Mouse (Mus musculus) small intestine, adult 2 months (tissue): ENCODE results near the gene Ipo13. TPM values are rescaled to one million over a fixed set of nuclear protein-coding genes. Genes with fewer than 3 reads are reported as not detected.

Experiments used
- H3K27ac ChIP-seq: fragments of 200-500 bp; 2 replicates; pipeline ENCODE4 v1.5.1; 2012; ENCODE audit warnings: low read depth, low read length, control low read depth, inconsistent platforms; ENCODE audit not compliant: insufficient read depth
- H3K27me3 ChIP-seq: fragments of 200-500 bp; 2 replicates; pipeline ENCODE4 v1.6.1; 2012; ENCODE audit warnings: mild to moderate bottlenecking, moderate library complexity, low read length, inconsistent platforms; ENCODE audit not compliant: control insufficient read depth, insufficient read depth
- H3K36me3 ChIP-seq: fragments of 200-500 bp; 2 replicates; pipeline ENCODE4 v1.6.1; 2012; ENCODE audit warnings: mild to moderate bottlenecking, low read length, control low read depth, inconsistent platforms; ENCODE audit not compliant: control insufficient read depth, insufficient read depth
- H3K4me1 ChIP-seq: fragments of 200-500 bp; 2 replicates; pipeline ENCODE4 v1.6.1; 2012; ENCODE audit warnings: low read length, inconsistent platforms, mixed read lengths; ENCODE audit not compliant: control insufficient read depth, insufficient read depth, insufficient read length
- H3K4me3 ChIP-seq: fragments of 200-500 bp; 2 replicates; pipeline ENCODE4 v1.5.1; 2012; ENCODE audit warnings: low read depth, mild to moderate bottlenecking, control low read depth, inconsistent platforms, low read length, moderate library complexity
- CTCF ChIP-seq: fragments of 200-500 bp; IDR thresholded peaks from 2 replicates; pipeline ENCODE4 v1.5.1; 2012; ENCODE audit warnings: low read depth, mild to moderate bottlenecking, control low read depth, inconsistent platforms, low read length, moderate library complexity, mixed read lengths; ENCODE audit not compliant: insufficient replicate concordance, insufficient read length; ENCODE audit errors: extremely low read depth
- POLR2A ChIP-seq: fragments of 200-500 bp; IDR thresholded peaks from 2 replicates; pipeline ENCODE4 v1.6.1; 2012; ENCODE audit warnings: low read depth, mild to moderate bottlenecking, control low read depth, inconsistent platforms, low read length, moderate library complexity
- WGBS: fragments of 180-500 bp; shearing (Covaris S2); methylation state at CpG from one replicate; pipeline ENCODE4 v1.1.7; 2018; 5-methylcytosine and 5-hydroxymethylcytosine counted together
- polyA plus RNA-seq: library from polyadenylated mRNA; depleted of rRNA; stranded (reverse); fragments of >200 nt; gene quantifications from 2 replicates; pipeline ENCODE4 v1.2.3, GENCODE M21; 2012

The Ipo13 gene
- polyA plus RNA-seq, 1 experiment, result 36.8 TPM

- H3K27me3 ChIP-seq, result no peaks in the 10 kb centered on the region
- no peak overlapping the region for H3K4me3 ChIP-seq
- WGBS, result 85% methylated on average over 8 of the region's 8 CpGs
- H3K36me3 ChIP-seq, result peaks cover 51% of the 10 kb centered on the region
- H3K27ac ChIP-seq, result no peak overlapping the region
- no peak for TF ChIP-seq CTCF
- TF ChIP-seq POLR2A, result no peak
- no peaks in the 10 kb centered on the region for H3K4me1 ChIP-seq
Observed at GRCm38 (mm10) chr4:117904761-117905160, 10.0 kb downstream of the Ipo13 start.

GRCm38 (mm10) chr4:117904094-117904493, 10.7 kb downstream of the Ipo13 start:
- H3K4me1 ChIP-seq, result no peaks in the 10 kb centered on the region
- 92% methylated on average over 10 of the region's 10 CpGs for WGBS
- TF ChIP-seq POLR2A (no peak), CTCF (no peak)
- no peak overlapping the region for H3K27ac ChIP-seq
- H3K27me3 ChIP-seq, result no peaks in the 10 kb centered on the region
- no peak overlapping the region for H3K4me3 ChIP-seq
- peaks cover 57% of the 10 kb centered on the region for H3K36me3 ChIP-seq

- H3K27ac ChIP-seq, result no peak overlapping the region
- H3K27me3 ChIP-seq, result no peaks in the 10 kb centered on the region
- H3K4me3 ChIP-seq, result no peak overlapping the region
- WGBS, result 56% methylated on average over 3 of the region's 3 CpGs
- no peak for TF ChIP-seq POLR2A
- no peak for TF ChIP-seq CTCF
- H3K4me1 ChIP-seq, result no peaks in the 10 kb centered on the region
- peaks cover 47% of the 10 kb centered on the region for H3K36me3 ChIP-seq
Observed at GRCm38 (mm10) chr4:117898111-117898510, 16.7 kb downstream of the Ipo13 start.

GRCm38 (mm10) chr4:117896031-117896430, 18.8 kb downstream of the Ipo13 start:
- TF ChIP-seq CTCF, result no peak
- TF ChIP-seq POLR2A, result no peak
- Histone ChIP-seq H3K27ac (no peak overlapping the region), H3K36me3 (peaks cover 28% of the 10 kb centered on the region), H3K4me3 (no peak overlapping the region), H3K27me3 (no peaks in the 10 kb centered on the region), H3K4me1 (peaks cover 2% of the 10 kb centered on the region; the same call in 1 of the 2 replicates)
- 93% methylated on average over 6 of the region's 6 CpGs for WGBS

- 83% methylated on average over 7 of the region's 7 CpGs for WGBS
- Histone ChIP-seq H3K4me3 (no peak overlapping the region), H3K4me1 (peaks cover 5% of the 10 kb centered on the region), H3K27ac (no peak overlapping the region), H3K36me3 (peaks cover 21% of the 10 kb centered on the region), H3K27me3 (no peaks in the 10 kb centered on the region)
- TF ChIP-seq POLR2A, result no peak
Observed at GRCm38 (mm10) chr4:117895339-117895738, 19.5 kb downstream of the Ipo13 start.

- H3K27me3 ChIP-seq, result no peaks in the 10 kb centered on the region
- H3K4me3 ChIP-seq, result no peak overlapping the region
- H3K36me3 ChIP-seq, result peaks cover 14% of the 10 kb centered on the region
- no peak overlapping the region for H3K27ac ChIP-seq
- peaks cover 5% of the 10 kb centered on the region for H3K4me1 ChIP-seq
- TF ChIP-seq CTCF (no peak), POLR2A (no peak)
- 87% methylated on average over 8 of the region's 8 CpGs for WGBS
Observed at GRCm38 (mm10) chr4:117894601-117895000, 20.2 kb downstream of the Ipo13 start.

GRCm38 (mm10) chr4:117893376-117893775, 21.4 kb downstream of the Ipo13 start:
- no peak overlapping the region for H3K4me3 ChIP-seq
- no peaks in the 10 kb centered on the region for H3K27me3 ChIP-seq
- peaks cover 4% of the 10 kb centered on the region for H3K36me3 ChIP-seq
- WGBS, result 12% methylated on average over 9 of the region's 9 CpGs
- no peak for TF ChIP-seq CTCF
- no peak for TF ChIP-seq POLR2A
- H3K4me1 ChIP-seq, result peaks cover 5% of the 10 kb centered on the region
- no peak overlapping the region for H3K27ac ChIP-seq

- peaks cover 5% of the 10 kb centered on the region for H3K4me1 ChIP-seq
- WGBS, result under 1% methylated on average over 21 of the region's 21 CpGs
- H3K27me3 ChIP-seq, result no peaks in the 10 kb centered on the region
- H3K27ac ChIP-seq, result no peak within 1 kb of the TSS
- peaks cover 2% of the 10 kb centered on the region; the same call in 1 of the 2 replicates for H3K36me3 ChIP-seq
- H3K4me3 ChIP-seq, result peak within 1 kb of the TSS; percentile 78
- TF ChIP-seq CTCF (no peak), POLR2A (no peak; the same call in 1 of the 2 replicates)
Observed at GRCm38 (mm10) chr4:117891738-117892161, 23.0 kb downstream of the Ipo13 start, which contains the start of gene Dph2. Dph2 (minus strand) TSS chr4:117892032.
